Mouse (Mus musculus): ENCODE measurements around the gene Wdr13. TPM values are rescaled to one million over a fixed set of nuclear protein-coding genes. Genes with fewer than 3 reads are reported as not detected.

The Wdr13 gene
- polyA plus RNA-seq, 1 experiment from 2014 or later, result 19.3 TPM

DNA sequence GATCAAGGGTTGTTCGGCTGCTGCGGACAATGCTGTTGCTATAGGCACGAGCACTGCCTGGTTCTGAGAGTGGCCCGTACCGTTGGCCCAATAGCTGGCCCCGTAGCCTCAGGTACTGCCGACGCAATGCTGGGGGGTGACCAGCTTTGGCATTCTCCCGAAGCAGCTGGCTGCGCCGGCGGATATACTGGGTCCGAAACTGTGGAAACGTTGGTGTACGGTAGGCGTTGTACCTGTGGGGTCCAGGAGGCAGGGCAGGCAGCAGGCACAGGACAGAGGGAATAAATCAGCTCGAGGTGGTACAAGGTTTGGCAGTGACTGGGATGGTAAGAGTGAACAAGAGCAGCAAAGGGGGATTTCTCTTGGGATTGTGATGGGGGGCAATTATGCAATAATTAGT, 1.3 kb downstream of the Wdr13 start:
- WGBS, result 91% methylated on average over 17 of the region's 17 CpGs
- no peaks in the 10 kb centered on the region for H3K4me1 ChIP-seq (ENCODE audit: control insufficient read depth, insufficient read depth, low read length)
- H3K4me2 ChIP-seq (ENCODE audit: low read depth, low read length), result peak overlapping the region; percentile 57
- no peaks in the 10 kb centered on the region for H3K9me3 ChIP-seq (ENCODE audit: control insufficient read depth, low read length)
- H3K4me3 ChIP-seq (ENCODE audit: low read depth, low read length), result peak overlapping the region; percentile 56
- peaks cover 10% of the 10 kb centered on the region; the same call in 1 of the 2 replicates for H3K36me3 ChIP-seq (ENCODE audit: control insufficient read depth, insufficient read depth, low read length)
- no peak overlapping the region for H3K9ac ChIP-seq (ENCODE audit: low read depth, low read length)
- H3K27me3 ChIP-seq (replicated peaks; ENCODE audit: control insufficient read depth, insufficient read depth, low read length), result no peaks in the 10 kb centered on the region
- H3K27ac ChIP-seq (replicated peaks; ENCODE audit: low read depth, low read length), result no peak overlapping the region
- no peak for DNase-seq (ENCODE audit: low spot score)
- no peak for ATAC-seq (ENCODE audit: low read depth)

- Histone ChIP-seq H3K36me3 (ENCODE audit: control insufficient read depth, insufficient read depth, low read length) (peaks cover 16% of the 10 kb centered on the region; the same call in 1 of the 2 replicates), H3K4me1 (ENCODE audit: control insufficient read depth, insufficient read depth, low read length) (no peaks in the 10 kb centered on the region), H3K9ac (ENCODE audit: low read depth, low read length) (no peak overlapping the region), H3K9me3 (ENCODE audit: control insufficient read depth, low read length) (no peaks in the 10 kb centered on the region), H3K27ac (replicated peaks; ENCODE audit: low read depth, low read length) (no peak overlapping the region), H3K4me2 (ENCODE audit: low read depth, low read length) (no peak overlapping the region), H3K4me3 (ENCODE audit: low read depth, low read length) (no peak overlapping the region), H3K27me3 (replicated peaks; ENCODE audit: control insufficient read depth, insufficient read depth, low read length) (no peaks in the 10 kb centered on the region)
- DNase-seq (ENCODE audit: low spot score), result no peak
- no peak for ATAC-seq (ENCODE audit: low read depth)
- WGBS, result 77% methylated on average over 7 of the region's 7 CpGs
Measured at GRCm38 (mm10) chrX:8125235-8125634, 7.5 kb downstream of the Wdr13 start.

GRCm38 (mm10) chrX:8123821-8124470, 8.7 kb downstream of the Wdr13 start:
- Histone ChIP-seq H3K27me3 (replicated peaks; ENCODE audit: control insufficient read depth, insufficient read depth, low read length) (no peaks in the 10 kb centered on the region), H3K4me1 (ENCODE audit: control insufficient read depth, insufficient read depth, low read length) (no peaks in the 10 kb centered on the region), H3K4me3 (ENCODE audit: low read depth, low read length) (no peak overlapping the region), H3K27ac (replicated peaks; ENCODE audit: low read depth, low read length) (no peak overlapping the region), H3K9ac (ENCODE audit: low read depth, low read length) (no peak overlapping the region), H3K36me3 (ENCODE audit: control insufficient read depth, insufficient read depth, low read length) (peaks cover 14% of the 10 kb centered on the region; the same call in 1 of the 2 replicates), H3K4me2 (ENCODE audit: low read depth, low read length) (no peak overlapping the region), H3K9me3 (ENCODE audit: control insufficient read depth, low read length) (no peaks in the 10 kb centered on the region)
- ATAC-seq (ENCODE audit: low read depth), result no peak
- no peak for DNase-seq (ENCODE audit: low spot score)
- 86% methylated on average over 6 of the region's 6 CpGs for WGBS

DNA sequence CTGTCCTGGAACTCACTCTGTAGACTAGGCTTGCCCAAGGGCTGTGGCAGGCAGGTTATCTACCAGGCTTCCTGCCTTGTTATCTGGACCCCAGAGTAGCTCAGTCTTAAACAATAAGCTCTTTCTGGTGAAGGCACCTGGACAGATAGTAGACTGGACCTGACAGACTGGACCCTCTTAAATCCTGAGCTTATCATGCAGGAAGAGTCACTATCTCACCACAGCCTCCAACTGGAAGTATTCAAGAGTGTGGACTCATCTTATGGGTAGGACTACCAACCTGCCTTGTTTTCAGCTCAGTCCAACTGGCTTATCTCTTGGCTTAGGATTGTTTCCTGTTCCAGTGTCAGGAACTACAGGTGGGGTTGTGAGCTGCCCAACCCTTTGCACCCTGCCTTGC, 15.4 kb downstream of the Wdr13 start:
- H3K9me3 ChIP-seq (ENCODE audit: control insufficient read depth, low read length), result no peaks in the 10 kb centered on the region
- H3K9ac ChIP-seq (ENCODE audit: low read depth, low read length), result no peak overlapping the region
- H3K4me3 ChIP-seq (ENCODE audit: low read depth, low read length), result no peak overlapping the region
- ATAC-seq (ENCODE audit: low read depth), result no peak
- H3K36me3 ChIP-seq (ENCODE audit: control insufficient read depth, insufficient read depth, low read length), result no peaks in the 10 kb centered on the region
- no peak for DNase-seq (ENCODE audit: low spot score)
- no peaks in the 10 kb centered on the region for H3K4me1 ChIP-seq (ENCODE audit: control insufficient read depth, insufficient read depth, low read length)
- H3K4me2 ChIP-seq (ENCODE audit: low read depth, low read length), result no peak overlapping the region
- H3K27ac ChIP-seq (replicated peaks; ENCODE audit: low read depth, low read length), result no peak overlapping the region
- H3K27me3 ChIP-seq (replicated peaks; ENCODE audit: control insufficient read depth, insufficient read depth, low read length), result no peaks in the 10 kb centered on the region

DNA sequence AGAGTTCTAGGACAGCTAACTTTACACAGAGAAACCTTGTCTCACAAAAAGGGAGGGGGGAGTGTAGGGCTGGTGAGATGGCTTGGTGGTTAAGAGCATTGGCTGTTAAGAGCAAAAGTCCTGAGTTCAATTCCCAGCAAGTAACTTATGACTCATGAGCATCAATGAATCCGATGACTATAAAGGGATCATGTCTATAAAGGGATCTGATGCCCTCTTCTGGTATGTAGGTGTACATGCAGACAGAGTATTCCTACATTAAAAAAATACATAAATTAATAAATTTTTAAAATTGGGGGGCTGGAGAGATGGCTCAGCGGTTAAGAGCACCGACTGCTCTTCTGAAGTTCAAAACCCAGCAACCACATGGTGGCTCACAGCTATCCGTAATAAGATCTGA, 17.4 kb downstream of the Wdr13 start:
- H3K9ac ChIP-seq (ENCODE audit: low read depth, low read length), result no peak overlapping the region
- no peaks in the 10 kb centered on the region for H3K27me3 ChIP-seq (replicated peaks; ENCODE audit: control insufficient read depth, insufficient read depth, low read length)
- H3K27ac ChIP-seq (replicated peaks; ENCODE audit: low read depth, low read length), result no peak overlapping the region
- no peaks in the 10 kb centered on the region for H3K36me3 ChIP-seq (ENCODE audit: control insufficient read depth, insufficient read depth, low read length)
- H3K4me3 ChIP-seq (ENCODE audit: low read depth, low read length), result no peak overlapping the region
- DNase-seq (ENCODE audit: low spot score) (no peak), ATAC-seq (ENCODE audit: low read depth) (no peak)
- H3K4me1 ChIP-seq (ENCODE audit: control insufficient read depth, insufficient read depth, low read length), result no peaks in the 10 kb centered on the region
- H3K9me3 ChIP-seq (ENCODE audit: control insufficient read depth, low read length), result no peaks in the 10 kb centered on the region
- H3K4me2 ChIP-seq (ENCODE audit: low read depth, low read length), result no peak overlapping the region
- 75% methylated on average over 4 of the region's 4 CpGs for WGBS

- H3K4me3 ChIP-seq (ENCODE audit: low read depth, low read length), result no peak overlapping the region
- WGBS, result 91% methylated on average over 3 of the region's 3 CpGs
- no peaks in the 10 kb centered on the region for H3K9me3 ChIP-seq (ENCODE audit: control insufficient read depth, low read length)
- H3K9ac ChIP-seq (ENCODE audit: low read depth, low read length), result no peak overlapping the region
- H3K36me3 ChIP-seq (ENCODE audit: control insufficient read depth, insufficient read depth, low read length), result no peaks in the 10 kb centered on the region
- no peak overlapping the region for H3K27ac ChIP-seq (replicated peaks; ENCODE audit: low read depth, low read length)
- H3K4me2 ChIP-seq (ENCODE audit: low read depth, low read length), result no peak overlapping the region
- H3K27me3 ChIP-seq (replicated peaks; ENCODE audit: control insufficient read depth, insufficient read depth, low read length), result no peaks in the 10 kb centered on the region
- no peak for ATAC-seq (ENCODE audit: low read depth)
- no peaks in the 10 kb centered on the region for H3K4me1 ChIP-seq (ENCODE audit: control insufficient read depth, insufficient read depth, low read length)
- no peak for DNase-seq (ENCODE audit: low spot score)
Measured at GRCm38 (mm10) chrX:8105019-8105418, 27.7 kb downstream of the Wdr13 start.

GRCm38 (mm10) chrX:8102213-8102668, 30.5 kb downstream of the Wdr13 start:
- Histone ChIP-seq H3K4me3 (ENCODE audit: low read depth, low read length) (no peak overlapping the region), H3K27ac (replicated peaks; ENCODE audit: low read depth, low read length) (no peak overlapping the region), H3K27me3 (replicated peaks; ENCODE audit: control insufficient read depth, insufficient read depth, low read length) (no peaks in the 10 kb centered on the region), H3K9ac (ENCODE audit: low read depth, low read length) (no peak overlapping the region), H3K9me3 (ENCODE audit: control insufficient read depth, low read length) (no peaks in the 10 kb centered on the region), H3K4me2 (ENCODE audit: low read depth, low read length) (no peak overlapping the region), H3K4me1 (ENCODE audit: control insufficient read depth, insufficient read depth, low read length) (no peaks in the 10 kb centered on the region), H3K36me3 (ENCODE audit: control insufficient read depth, insufficient read depth, low read length) (no peaks in the 10 kb centered on the region)
- no peak for DNase-seq (ENCODE audit: low spot score)
- 60% methylated on average over 7 of the region's 7 CpGs for WGBS
- no peak for ATAC-seq (ENCODE audit: low read depth)

DNA sequence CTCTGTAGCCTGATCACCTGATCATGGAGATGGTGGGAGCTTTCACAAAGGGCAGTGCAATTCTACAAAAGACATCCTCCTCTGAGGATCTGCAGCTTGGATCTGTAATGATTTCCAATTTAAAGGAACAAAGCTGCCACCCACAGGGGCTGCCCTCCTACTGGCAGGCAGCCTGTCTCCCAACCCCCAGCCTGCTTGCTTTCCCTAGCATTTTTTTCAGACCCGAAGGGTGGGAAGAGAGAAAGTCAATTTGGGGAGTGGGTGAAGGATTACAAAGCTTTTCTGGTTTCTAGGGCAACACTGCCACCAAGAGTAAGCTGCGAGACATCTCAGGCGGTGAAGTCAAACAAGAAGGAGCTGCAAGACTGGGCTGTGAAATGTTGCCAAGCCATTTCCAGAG, 31.7 kb downstream of the Wdr13 start:
- Histone ChIP-seq H3K27ac (replicated peaks; ENCODE audit: low read depth, low read length) (0 out of 2 replicates have a peak overlapping the region, but pooled peaks have one; percentile 28), H3K4me3 (ENCODE audit: low read depth, low read length) (no peak overlapping the region), H3K9ac (ENCODE audit: low read depth, low read length) (peak overlapping the region; percentile 14; the same call in 1 of the 2 replicates), H3K27me3 (replicated peaks; ENCODE audit: control insufficient read depth, insufficient read depth, low read length) (no peaks in the 10 kb centered on the region), H3K36me3 (ENCODE audit: control insufficient read depth, insufficient read depth, low read length) (no peaks in the 10 kb centered on the region), H3K9me3 (ENCODE audit: control insufficient read depth, low read length) (no peaks in the 10 kb centered on the region), H3K4me2 (ENCODE audit: low read depth, low read length) (no peak overlapping the region), H3K4me1 (ENCODE audit: control insufficient read depth, insufficient read depth, low read length) (no peaks in the 10 kb centered on the region)
- ATAC-seq (ENCODE audit: low read depth) (peak; percentile 28; the same call in 1 of the 2 replicates), DNase-seq (ENCODE audit: low spot score) (peak; percentile 79)
- WGBS, result 30% methylated on average over 3 of the region's 3 CpGs

DNA sequence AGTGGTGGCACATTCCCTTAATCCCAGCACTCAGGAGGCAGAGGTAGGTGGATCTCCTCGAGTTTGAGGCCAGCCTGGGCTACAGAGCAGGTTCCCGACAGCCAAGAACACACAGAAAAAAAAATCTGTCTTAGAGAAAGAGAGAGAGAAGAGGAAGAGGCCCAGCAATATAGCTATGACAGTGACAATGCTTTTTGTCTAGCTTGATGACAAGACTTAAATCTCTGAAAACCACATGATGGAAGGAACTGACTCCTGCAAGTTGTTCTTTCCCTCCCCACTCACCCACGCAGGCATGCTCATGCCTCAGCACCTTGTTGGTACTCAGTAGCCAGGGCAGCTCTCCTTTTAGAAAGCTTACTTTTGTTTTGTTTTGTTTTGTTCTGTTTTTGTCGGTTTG, 33.3 kb downstream of the Wdr13 start:
- Histone ChIP-seq H3K9me3 (ENCODE audit: control insufficient read depth, low read length) (no peaks in the 10 kb centered on the region), H3K36me3 (ENCODE audit: control insufficient read depth, insufficient read depth, low read length) (no peaks in the 10 kb centered on the region), H3K4me1 (ENCODE audit: control insufficient read depth, insufficient read depth, low read length) (no peaks in the 10 kb centered on the region), H3K9ac (ENCODE audit: low read depth, low read length) (no peak overlapping the region), H3K27ac (replicated peaks; ENCODE audit: low read depth, low read length) (no peak overlapping the region), H3K4me3 (ENCODE audit: low read depth, low read length) (no peak overlapping the region), H3K4me2 (ENCODE audit: low read depth, low read length) (no peak overlapping the region), H3K27me3 (replicated peaks; ENCODE audit: control insufficient read depth, insufficient read depth, low read length) (no peaks in the 10 kb centered on the region)
- WGBS, result 61% methylated on average over 4 of the region's 4 CpGs
- ATAC-seq (ENCODE audit: low read depth) (no peak), DNase-seq (ENCODE audit: low spot score) (no peak)

All from embryonic facial prominence, embryonic 14.5 days (tissue).